Mouse (Mus musculus): ENCODE data around the gene Selenoh.

Gene Selenoh

DNA sequence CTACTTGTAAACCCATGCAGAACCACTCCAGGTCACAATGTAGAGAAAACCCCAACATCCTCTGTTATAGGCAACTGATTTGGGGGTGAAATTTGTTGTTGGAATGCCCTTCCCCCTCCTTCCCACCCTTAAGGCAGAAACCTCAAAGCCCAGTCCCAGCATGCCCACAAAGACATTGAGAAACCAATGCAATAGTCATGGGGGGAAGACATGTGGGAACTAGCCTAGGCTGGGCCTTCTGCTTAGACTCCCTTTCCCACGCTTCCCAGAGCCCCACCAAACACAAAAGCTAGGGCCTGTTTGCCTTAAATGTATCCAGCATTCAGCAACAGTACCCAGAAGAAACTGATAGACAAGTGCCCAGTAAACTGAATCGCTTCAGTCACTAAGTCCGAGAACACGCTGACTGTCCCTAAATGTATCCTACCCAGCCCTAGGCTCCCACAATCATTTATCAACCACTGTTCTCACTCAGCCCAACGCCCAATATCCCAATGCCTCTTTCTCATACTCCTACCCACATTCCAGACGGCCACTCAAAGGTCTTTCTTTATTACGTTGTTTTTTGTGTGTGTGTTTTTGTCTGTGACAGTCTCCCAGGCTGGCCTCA, 44.1 kb downstream of the Selenoh start:
- no peak for DNase-seq

GRCm38 (mm10) chr2:84624201-84624600, 46.4 kb downstream of the Selenoh start:
- DNase-seq: no peak

- no peak for DNase-seq
Observed at GRCm38 (mm10) chr2:84623428-84624119, 47.0 kb downstream of the Selenoh start.

DNA sequence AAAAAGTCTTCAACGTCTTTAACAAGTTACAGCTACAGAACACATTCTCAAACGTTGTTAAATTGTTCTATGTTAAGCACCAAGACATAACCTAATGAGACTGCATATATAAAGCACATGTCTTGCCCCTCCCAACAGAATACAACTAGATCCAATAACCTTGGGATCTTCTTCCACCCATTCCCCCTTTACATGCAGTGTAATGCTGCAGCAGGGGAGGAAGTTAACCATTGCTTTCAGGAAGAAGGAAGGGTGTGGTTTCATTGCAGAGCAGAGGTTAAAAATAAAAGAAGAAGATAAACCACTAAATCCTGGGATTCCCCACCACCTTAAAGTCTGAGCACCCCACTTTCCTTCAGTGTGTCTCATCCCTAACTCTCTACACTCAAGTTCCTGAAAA, 47.9 kb downstream of the Selenoh start:
- no peak for DNase-seq

GRCm38 (mm10) chr2:84619646-84620340, 50.8 kb downstream of the Selenoh start:
- no peak for DNase-seq

Measured in thymus, postnatal 25 days (tissue).